Mouse (Mus musculus) retina, adult 2 months (tissue): Measurements from ENCODE around the gene Fam170b.

Experiments
- DNase-seq: peaks from one replicate; pipeline ENCODE4 v3.0.0-alpha.2; 2012; ENCODE audit warnings: low read depth, low spot score

Gene Fam170b

GRCm38 (mm10) chr14:32833847-32834246 lies at the start of gene Fam170b:
Fam170b (plus strand) TSS chr14:32833962.
- DNase-seq, result no peak

- no peak for DNase-seq
Measured at GRCm38 (mm10) chr14:32784130-32784747, 49.5 kb upstream of the Fam170b start.

GRCm38 (mm10) chr14:32784748-32785134 lies 49.0 kb upstream of the Fam170b start:
- no peak for DNase-seq

GRCm38 (mm10) chr14:32785556-32786130 lies 48.1 kb upstream of the Fam170b start, which contains the start of gene Tmem273:
Tmem273 (plus strand) TSS chr14:32785963.
- no peak for DNase-seq

- DNase-seq, result no peak
Measured at GRCm38 (mm10) chr14:32787691-32788090, 46.1 kb upstream of the Fam170b start.

GRCm38 (mm10) chr14:32796375-32796774 lies 37.4 kb upstream of the Fam170b start:
- no peak for DNase-seq

- no peak for DNase-seq
Measured at GRCm38 (mm10) chr14:32797803-32798202, 36.0 kb upstream of the Fam170b start.

GRCm38 (mm10) chr14:32798355-32798754 lies 35.4 kb upstream of the Fam170b start:
- DNase-seq, result no peak

GRCm38 (mm10) chr14:32800048-32800447 lies 33.7 kb upstream of the Fam170b start:
- DNase-seq, result no peak

GRCm38 (mm10) chr14:32801016-32801661 lies 32.6 kb upstream of the Fam170b start:
- no peak for DNase-seq

GRCm38 (mm10) chr14:32801662-32802024 lies 32.1 kb upstream of the Fam170b start:
- DNase-seq, result no peak

GRCm38 (mm10) chr14:32810111-32810510 lies 23.7 kb upstream of the Fam170b start:
- DNase-seq, result no peak

GRCm38 (mm10) chr14:32812429-32812828 lies 21.3 kb upstream of the Fam170b start:
- no peak for DNase-seq

- no peak for DNase-seq
Measured at GRCm38 (mm10) chr14:32814961-32815360, 18.8 kb upstream of the Fam170b start.

- DNase-seq, result no peak
Measured at GRCm38 (mm10) chr14:32816533-32816932, 17.2 kb upstream of the Fam170b start.

- DNase-seq, result no peak
Measured at GRCm38 (mm10) chr14:32817258-32817657, 16.5 kb upstream of the Fam170b start.

GRCm38 (mm10) chr14:32819297-32819696 lies 14.5 kb upstream of the Fam170b start:
- DNase-seq, result no peak

- DNase-seq, result no peak
Measured at GRCm38 (mm10) chr14:32822812-32823211, 10.9 kb upstream of the Fam170b start.

- DNase-seq, result no peak
Measured at GRCm38 (mm10) chr14:32823861-32824260, 9.9 kb upstream of the Fam170b start.

- DNase-seq, result no peak
Measured at GRCm38 (mm10) chr14:32824267-32825150, 9.3 kb upstream of the Fam170b start.

- DNase-seq, result no peak
Measured at GRCm38 (mm10) chr14:32825426-32826032, 8.2 kb upstream of the Fam170b start.

- no peak for DNase-seq
Measured at GRCm38 (mm10) chr14:32827165-32827564, 6.6 kb upstream of the Fam170b start.
